Mouse (Mus musculus) thymus, adult 2 months (tissue): ENCODE measurements around the gene Kdm8. TPM values are rescaled to one million over a fixed set of nuclear protein-coding genes. Genes with fewer than 3 reads are reported as not detected.

Experiments
- DNase-seq: peaks from one replicate; pipeline ENCODE4 v3.0.0; 2021
- H3K27ac ChIP-seq: fragments of 200-500 bp; 2 replicates; pipeline ENCODE4 v1.5.1; 2012; ENCODE audit warnings: low read length, control low read depth; ENCODE audit not compliant: control insufficient read depth, insufficient read depth
- H3K27me3 ChIP-seq: fragments of 200-500 bp; 2 replicates; pipeline ENCODE4 v1.6.1; 2012; ENCODE audit warnings: mild to moderate bottlenecking, low read length, moderate library complexity, mixed read lengths; ENCODE audit not compliant: control insufficient read depth, insufficient read depth
- H3K36me3 ChIP-seq: fragments of 200-500 bp; 2 replicates; pipeline ENCODE4 v1.6.1; 2012; ENCODE audit warnings: mild to moderate bottlenecking, low read length, moderate library complexity; ENCODE audit not compliant: control insufficient read depth, insufficient read depth
- H3K4me1 ChIP-seq: fragments of 200-500 bp; replicated peaks from 2 replicates; pipeline ENCODE4 v1.6.1; 2012; ENCODE audit warnings: low read length; ENCODE audit not compliant: control insufficient read depth, insufficient read depth
- H3K4me3 ChIP-seq: fragments of 200-500 bp; 2 replicates; pipeline ENCODE4 v1.5.1; 2012; ENCODE audit warnings: mild to moderate bottlenecking, low read length, control low read depth, moderate library complexity; ENCODE audit not compliant: control insufficient read depth, insufficient read depth
- CTCF ChIP-seq: fragments of 200-500 bp; IDR thresholded peaks from 2 replicates; pipeline ENCODE4 v1.5.1; 2012; ENCODE audit warnings: mild to moderate bottlenecking, control low read depth, low read length, moderate library complexity, borderline replicate concordance; ENCODE audit not compliant: control insufficient read depth, poor library complexity, insufficient read depth; ENCODE audit errors: extremely low read depth
- POLR2A ChIP-seq: fragments of 200-500 bp; IDR thresholded peaks from 2 replicates; pipeline ENCODE4 v1.6.1; 2012; ENCODE audit warnings: mild to moderate bottlenecking, low read length, control low read depth, moderate library complexity; ENCODE audit not compliant: control insufficient read depth, poor library complexity, insufficient read depth; ENCODE audit errors: extremely low read depth
- WGBS: fragments of 180-500 bp; shearing (Covaris S2); methylation state at CpG from one replicate; pipeline ENCODE4 v1.1.7; 2018; 5-methylcytosine and 5-hydroxymethylcytosine counted together
- polyA plus RNA-seq: library from polyadenylated mRNA; depleted of rRNA; stranded (reverse); fragments of >200 nt; gene quantifications from 2 replicates; pipeline ENCODE4 v1.2.3, GENCODE M21; 2012; rRNA removed

Kdm8 gene
- 12.5 and 14.2 TPM in 2 replicates for polyA plus RNA-seq

DNA sequence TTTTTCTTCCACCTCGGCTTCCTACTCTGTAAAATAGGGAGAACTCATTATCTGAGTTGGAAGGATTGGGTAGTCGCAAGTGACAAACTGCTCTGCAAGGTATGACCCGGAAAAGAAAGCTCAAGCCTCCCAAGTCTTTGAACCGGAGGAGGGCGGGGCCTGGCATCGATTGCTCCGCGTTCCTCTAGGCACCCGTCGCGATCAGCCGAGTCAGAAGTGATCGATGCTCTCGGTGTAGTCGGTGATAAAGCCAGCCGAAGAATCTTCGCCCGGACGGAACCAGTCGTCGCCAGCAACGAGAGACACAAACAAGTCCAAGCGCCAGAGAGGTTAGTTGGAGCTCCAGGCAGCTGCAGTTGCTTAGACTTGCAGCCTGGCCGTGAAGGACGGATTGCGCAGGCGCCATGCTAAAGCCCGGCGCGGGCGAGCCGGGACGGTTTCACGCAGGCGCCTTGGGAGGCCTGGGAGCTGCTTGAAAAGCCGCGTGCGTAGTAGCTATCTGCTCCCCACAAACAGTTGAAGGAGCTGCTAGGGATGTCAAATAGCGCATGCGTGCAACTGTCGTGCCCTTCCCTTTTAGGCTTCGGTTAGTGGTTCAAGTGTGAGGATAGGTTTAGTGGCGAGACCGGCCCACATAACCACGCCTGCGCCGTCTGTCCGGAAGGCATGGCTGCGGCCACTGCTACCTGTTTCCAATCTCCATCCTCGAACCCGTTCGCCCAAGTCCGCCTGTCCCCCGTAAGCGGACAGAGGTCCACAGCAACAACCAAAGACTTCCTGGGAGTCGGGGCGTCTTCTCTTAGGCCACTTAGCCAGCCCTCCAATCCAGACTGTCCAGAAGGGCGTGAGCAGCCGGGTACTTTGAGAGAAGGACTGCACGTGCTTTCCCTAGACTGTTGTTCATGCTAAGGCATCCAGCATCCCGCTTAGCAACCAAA lies at the start of gene Kdm8:
Kdm8 (plus strand) TSS at position 213 of the 938 bp plus-strand sequence.
- no peaks in the 10 kb centered on the region for H3K27me3 ChIP-seq
- WGBS: 3% methylated on average over 61 of the region's 61 CpGs
- H3K4me1 ChIP-seq: peaks cover 14% of the 10 kb centered on the region
- peak; percentile 93 for DNase-seq
- peak within 1 kb of the TSS; percentile 63 for H3K4me3 ChIP-seq
- TF ChIP-seq CTCF (0 out of 2 replicates have a peak, but pooled peaks have one; percentile 42), POLR2A (peak; percentile 46; the same call in 1 of the 2 replicates)
- no peaks in the 10 kb centered on the region for H3K36me3 ChIP-seq
- H3K27ac ChIP-seq: peak within 1 kb of the TSS; percentile 89

DNA sequence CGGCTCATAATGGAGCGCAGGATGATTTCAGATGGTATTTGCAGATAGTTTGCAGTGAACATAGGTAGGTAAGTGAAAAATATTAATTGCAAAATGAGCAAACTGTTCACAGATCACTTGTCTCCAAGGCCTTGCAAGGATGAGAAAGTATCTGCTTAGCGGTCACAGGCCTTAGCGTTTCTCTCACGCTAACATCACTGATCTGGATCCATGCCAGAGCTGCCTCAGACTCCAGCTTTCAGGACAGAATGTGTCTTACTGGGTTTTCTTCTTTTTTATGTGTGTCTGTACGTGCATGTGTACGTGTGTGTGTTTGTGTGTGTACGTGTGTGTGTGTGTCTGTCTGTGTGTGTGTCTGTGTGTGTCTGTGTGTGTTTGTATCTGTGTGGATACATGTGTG lies 46.4 kb upstream of the Kdm8 start:
- H3K27me3 ChIP-seq: no peaks in the 10 kb centered on the region
- no peak for DNase-seq
- no peak overlapping the region for H3K4me3 ChIP-seq
- H3K4me1 ChIP-seq: peaks cover 2% of the 10 kb centered on the region
- no peak for TF ChIP-seq CTCF
- TF ChIP-seq POLR2A: no peak
- 84% methylated on average over 8 of the region's 8 CpGs for WGBS
- H3K27ac ChIP-seq: no peak overlapping the region
- H3K36me3 ChIP-seq: no peaks in the 10 kb centered on the region

- Histone ChIP-seq H3K4me3 (no peak overlapping the region), H3K4me1 (no peaks in the 10 kb centered on the region), H3K27ac (no peak overlapping the region), H3K27me3 (no peaks in the 10 kb centered on the region), H3K36me3 (no peaks in the 10 kb centered on the region)
- TF ChIP-seq CTCF (no peak), POLR2A (no peak)
- WGBS: 61% methylated on average over 6 of the region's 6 CpGs
- DNase-seq: no peak
These were observed 45.8 kb upstream of the Kdm8 start for GRCm38 (mm10) chr7:125398687-125399086.

DNA sequence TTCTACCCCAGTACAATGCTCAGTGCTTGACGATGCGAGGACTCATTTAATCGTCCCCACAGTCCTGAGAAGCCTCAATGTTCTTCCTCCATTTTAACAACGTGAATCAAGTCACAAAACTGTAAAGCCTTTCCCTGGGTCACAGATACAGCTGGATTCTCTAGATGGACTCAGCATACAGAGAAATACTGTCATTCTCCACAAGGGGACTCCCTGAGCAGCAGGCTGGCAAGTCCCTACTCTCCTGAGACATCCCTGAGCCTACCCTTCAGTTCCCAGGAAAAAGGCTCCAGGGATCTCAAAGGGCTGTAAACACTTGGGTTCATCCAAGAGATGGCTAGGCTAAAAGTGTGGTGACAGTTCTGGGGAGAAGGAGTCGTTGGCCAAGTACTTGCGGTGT lies 37.3 kb upstream of the Kdm8 start:
- Histone ChIP-seq H3K4me1 (no peaks in the 10 kb centered on the region), H3K36me3 (no peaks in the 10 kb centered on the region), H3K27me3 (no peaks in the 10 kb centered on the region), H3K27ac (no peak overlapping the region), H3K4me3 (no peak overlapping the region)
- 84% methylated on average over 6 of the region's 6 CpGs for WGBS
- TF ChIP-seq POLR2A (no peak), CTCF (no peak)
- DNase-seq: no peak

GRCm38 (mm10) chr7:125415087-125415486 lies 29.4 kb upstream of the Kdm8 start:
- TF ChIP-seq CTCF (no peak), POLR2A (no peak)
- H3K4me3 ChIP-seq: no peak overlapping the region
- no peak overlapping the region for H3K27ac ChIP-seq
- no peaks in the 10 kb centered on the region for H3K27me3 ChIP-seq
- no peak for DNase-seq
- H3K4me1 ChIP-seq: no peaks in the 10 kb centered on the region
- no peaks in the 10 kb centered on the region for H3K36me3 ChIP-seq
- 100% methylated on average over 1 of the region's 1 CpGs for WGBS

DNA sequence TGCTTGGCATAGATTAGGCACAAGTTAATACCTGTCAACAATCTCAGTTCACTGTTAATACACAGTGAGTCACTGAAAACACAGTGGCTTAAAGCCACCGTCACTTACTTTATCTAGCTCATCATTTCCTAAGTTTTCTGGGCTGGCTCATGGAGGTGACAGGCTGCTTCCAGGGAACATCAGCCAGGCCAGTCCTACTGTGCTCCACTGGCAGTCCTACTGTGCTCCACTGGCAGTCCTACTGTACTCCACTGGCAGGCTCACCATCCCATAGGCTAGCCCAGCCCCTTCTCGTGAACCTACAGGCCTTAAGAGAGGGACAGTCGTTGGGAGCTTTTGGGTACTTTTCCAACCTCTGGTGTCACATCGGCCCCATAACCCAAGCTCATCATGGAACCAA lies 28.7 kb upstream of the Kdm8 start:
- no peak for DNase-seq
- Histone ChIP-seq H3K27me3 (no peaks in the 10 kb centered on the region), H3K4me3 (no peak overlapping the region), H3K36me3 (no peaks in the 10 kb centered on the region), H3K27ac (no peak overlapping the region), H3K4me1 (peaks cover 4% of the 10 kb centered on the region; the same call in 1 of the 2 replicates)
- TF ChIP-seq POLR2A: no peak
- no peak for TF ChIP-seq CTCF
- 94% methylated on average over 4 of the region's 4 CpGs for WGBS
